Mouse (Mus musculus): ENCODE results near the gene Mixl1. TPM values are rescaled to one million over a fixed set of nuclear protein-coding genes. Genes with fewer than 3 reads are reported as not detected.

Gene Mixl1
- total and polyA plus RNA-seq, 2 experiments from 2014 or later: 0.17 TPM; not detected in 1

GRCm38 (mm10) chr1:180703400-180703799, 6.6 kb upstream of the Mixl1 start:
- no peak for TF ChIP-seq CTCF (IDR thresholded peaks at IDR 0.05)
- H3K9me3 ChIP-seq (ENCODE audit: low read length): no peaks in the 10 kb centered on the region
- H3K27ac ChIP-seq (ENCODE audit: low read depth, low read length): no peak overlapping the region
- ATAC-seq (ENCODE audit: low FRiP score): no peak
- peaks cover 3% of the 10 kb centered on the region; the same call in 1 of the 2 replicates for H3K4me1 ChIP-seq (ENCODE audit: insufficient read depth, low read length)
- H3K4me2 ChIP-seq (ENCODE audit: low read depth, low read length, poor library complexity, severe bottlenecking): no peak overlapping the region
- no peak for DNase-seq (ENCODE audit: low spot score)
- no peaks in the 10 kb centered on the region for H3K36me3 ChIP-seq (ENCODE audit: insufficient read depth, low read length)
- H3K4me3 ChIP-seq (ENCODE audit: low read depth, low read length): no peak overlapping the region
- no peak overlapping the region for H3K9ac ChIP-seq (replicated peaks; ENCODE audit: low read length, poor library complexity, severe bottlenecking)
- H3K27me3 ChIP-seq (ENCODE audit: insufficient read depth, low read length): no peaks in the 10 kb centered on the region
- 39% methylated on average over 6 of the region's 6 CpGs for WGBS

GRCm38 (mm10) chr1:180698063-180698462, 1.2 kb upstream of the Mixl1 start:
- 63% methylated on average over 5 of the region's 5 CpGs for WGBS

GRCm38 (mm10) chr1:180691284-180691683, 5.5 kb downstream of the Mixl1 start:
- Histone ChIP-seq H3K27me3 (ENCODE audit: insufficient read depth, low read length) (peaks cover 9% of the 10 kb centered on the region), H3K36me3 (ENCODE audit: insufficient read depth, low read length) (0 out of 2 replicates have a peak, but pooled peaks cover 5% of the 10 kb centered on the region), H3K4me3 (ENCODE audit: low read depth, low read length) (no peak overlapping the region), H3K9me3 (ENCODE audit: low read length) (no peaks in the 10 kb centered on the region), H3K4me1 (ENCODE audit: insufficient read depth, low read length) (no peaks in the 10 kb centered on the region), H3K4me2 (ENCODE audit: low read depth, low read length, poor library complexity, severe bottlenecking) (no peak overlapping the region), H3K27ac (ENCODE audit: low read depth, low read length) (no peak overlapping the region), H3K9ac (replicated peaks; ENCODE audit: low read length, poor library complexity, severe bottlenecking) (no peak overlapping the region)
- WGBS: 93% methylated on average over 7 of the region's 7 CpGs
- DNase-seq (ENCODE audit: low spot score) (no peak), ATAC-seq (ENCODE audit: low FRiP score) (no peak)
- no peak for TF ChIP-seq CTCF (IDR thresholded peaks at IDR 0.05)

More at GRCm38 (mm10) chr1:180698063-180698462, 1.2 kb upstream of the Mixl1 start:
- Histone ChIP-seq H3K9ac (replicated peaks; ENCODE audit: low read length, poor library complexity, severe bottlenecking) (no peak overlapping the region), H3K27ac (ENCODE audit: low read depth, low read length) (no peak overlapping the region), H3K36me3 (ENCODE audit: insufficient read depth, low read length) (no peaks in the 10 kb centered on the region), H3K27me3 (ENCODE audit: insufficient read depth, low read length) (peaks cover 28% of the 10 kb centered on the region), H3K4me2 (ENCODE audit: low read depth, low read length, poor library complexity, severe bottlenecking) (no peak overlapping the region), H3K4me3 (ENCODE audit: low read depth, low read length) (no peak overlapping the region), H3K9me3 (ENCODE audit: low read length) (no peaks in the 10 kb centered on the region), H3K4me1 (ENCODE audit: insufficient read depth, low read length) (peaks cover 9% of the 10 kb centered on the region)
- DNase-seq (ENCODE audit: low spot score) (no peak), ATAC-seq (ENCODE audit: low FRiP score) (no peak)
- no peak for TF ChIP-seq CTCF (IDR thresholded peaks at IDR 0.05)

Other genes starting within 250 kb of the Mixl1 start
- gene Stum, start 213.5 kb downstream of the Mixl1 start, total RNA-seq (2014; rRNA removed): 86.7 and 93.5 TPM in 2 replicates
- gene Stum, start 213.5 kb downstream of the Mixl1 start, polyA plus RNA-seq (2015; fragmentation: Nextera tagmentation; extraction: Ambion mirVana): 17.8 and 18.1 TPM in 2 replicates
- 65.9 and 66.3 TPM in 2 replicates for gene Parp1, start 128.1 kb downstream of the Mixl1 start, total RNA-seq (2014; rRNA removed)
- gene Parp1, start 128.1 kb downstream of the Mixl1 start, polyA plus RNA-seq (2015; fragmentation: Nextera tagmentation; extraction: Ambion mirVana): 43.0 and 43.2 TPM in 2 replicates
- gene Lin9, start 55.9 kb downstream of the Mixl1 start, total RNA-seq (2014; rRNA removed): 8.3 and 11.2 TPM in 2 replicates
- 3.4 and 4.1 TPM in 2 replicates for gene Lin9, start 55.9 kb downstream of the Mixl1 start, polyA plus RNA-seq (2015; fragmentation: Nextera tagmentation; extraction: Ambion mirVana)
- 30.0 and 42.5 TPM in 2 replicates for gene Acbd3, start 29.0 kb upstream of the Mixl1 start, total RNA-seq (2014; rRNA removed)
- 15.8 and 18.8 TPM in 2 replicates for gene Acbd3, start 29.0 kb upstream of the Mixl1 start, polyA plus RNA-seq (2015; fragmentation: Nextera tagmentation; extraction: Ambion mirVana)
- gene H3f3a, start 116.9 kb upstream of the Mixl1 start, total RNA-seq (2014; rRNA removed): 1,783 and 3,084 TPM in 2 replicates
- gene H3f3a, start 116.9 kb upstream of the Mixl1 start, polyA plus RNA-seq (2015; fragmentation: Nextera tagmentation; extraction: Ambion mirVana): 1,997 and 2,039 TPM in 2 replicates
- gene Sde2, start 154.1 kb upstream of the Mixl1 start, total RNA-seq (2014; rRNA removed): 12.8 and 15.3 TPM in 2 replicates
- 20.7 and 24.2 TPM in 2 replicates for gene Sde2, start 154.1 kb upstream of the Mixl1 start, polyA plus RNA-seq (2015; fragmentation: Nextera tagmentation; extraction: Ambion mirVana)
- 3.0 and 12.8 TPM in 2 replicates for gene Lefty2, start 196.1 kb upstream of the Mixl1 start, total RNA-seq (2014; rRNA removed)
- gene Lefty2, start 196.1 kb upstream of the Mixl1 start, polyA plus RNA-seq (2015; fragmentation: Nextera tagmentation; extraction: Ambion mirVana): 7.7 and 8.6 TPM in 2 replicates
- gene Pycr2, start 207.3 kb upstream of the Mixl1 start, total RNA-seq (2014; rRNA removed): 48.5 and 50.5 TPM in 2 replicates
- 60.5 and 63.7 TPM in 2 replicates for gene Pycr2, start 207.3 kb upstream of the Mixl1 start, polyA plus RNA-seq (2015; fragmentation: Nextera tagmentation; extraction: Ambion mirVana)
- 0.38 TPM in 1 of 2 replicates, not detected in the other for gene Lefty1, start 238.0 kb upstream of the Mixl1 start, total RNA-seq (2014; rRNA removed)
- gene Lefty1, start 238.0 kb upstream of the Mixl1 start, polyA plus RNA-seq (2015; fragmentation: Nextera tagmentation; extraction: Ambion mirVana): 0.41 and 0.42 TPM in 2 replicates
- 4.8 and 6.4 TPM in 2 replicates for gene Tmem63a, start 245.3 kb upstream of the Mixl1 start, total RNA-seq (2014; rRNA removed)
- gene Tmem63a, start 245.3 kb upstream of the Mixl1 start, polyA plus RNA-seq (2015; fragmentation: Nextera tagmentation; extraction: Ambion mirVana): 1.3 and 1.7 TPM in 2 replicates

Measured in midbrain, postnatal 0 days (tissue).